Mouse (Mus musculus) cerebellum, postnatal 10 days (tissue): ENCODE data around the gene Trim2.
A peak's percentile ranks its signal among the peaks of the same experiment; 100 is the strongest.

ENCODE experiments used
- DNase-seq, 2 experiments: peaks; one replicate each; pipeline ENCODE4 v3.0.0; 2021; ENCODE audit warnings: mixed read lengths in 2 of 2

The Trim2 gene

GRCm38 (mm10) chr3:84181717-84182116 is 125.0 kb downstream of the Trim2 start:
- DNase-seq = no peak

GRCm38 (mm10) chr3:84181102-84181501 is 125.6 kb downstream of the Trim2 start:
- DNase-seq = no peak

- no peak for DNase-seq
Measured at GRCm38 (mm10) chr3:84180304-84180703, 126.4 kb downstream of the Trim2 start.

GRCm38 (mm10) chr3:84177834-84178233 is 128.8 kb downstream of the Trim2 start:
- DNase-seq = no peak

GRCm38 (mm10) chr3:84175337-84176315 is 131.1 kb downstream of the Trim2 start:
- DNase-seq = peak; percentile 91

- no peak for DNase-seq
Measured at GRCm38 (mm10) chr3:84173581-84174154, 133.0 kb downstream of the Trim2 start, which contains the start of gene Gm6525. Gm6525 (plus strand) TSS chr3:84174104.

GRCm38 (mm10) chr3:84172406-84172805 is 134.3 kb downstream of the Trim2 start:
- DNase-seq = peak; percentile 34 to 49

- peak in 1 of 2 experiments; percentile 29 for DNase-seq
Measured at GRCm38 (mm10) chr3:84169393-84170005, 137.2 kb downstream of the Trim2 start.

- no peak for DNase-seq
Measured at GRCm38 (mm10) chr3:84168943-84169342, 137.7 kb downstream of the Trim2 start.

- no peak for DNase-seq
Measured at GRCm38 (mm10) chr3:84166073-84166472, 140.6 kb downstream of the Trim2 start.

- no peak for DNase-seq
Measured at GRCm38 (mm10) chr3:84165391-84165790, 141.3 kb downstream of the Trim2 start.

GRCm38 (mm10) chr3:84157559-84158350 is 148.9 kb downstream of the Trim2 start:
- no peak for DNase-seq

- no peak for DNase-seq
Measured at GRCm38 (mm10) chr3:84157011-84157410, 149.7 kb downstream of the Trim2 start.

- DNase-seq = peak in 1 of 2 experiments; percentile 23
Measured at GRCm38 (mm10) chr3:84156105-84156504, 150.6 kb downstream of the Trim2 start.

- DNase-seq = peak; percentile 99 to 100
Measured at GRCm38 (mm10) chr3:84155558-84156006, 151.1 kb downstream of the Trim2 start, which contains the start of gene Mnd1. Mnd1 (minus strand) TSS chr3:84155786.

GRCm38 (mm10) chr3:84155146-84155545 is 151.5 kb downstream of the Trim2 start:
- DNase-seq = no peak

GRCm38 (mm10) chr3:84154721-84155141 is 151.9 kb downstream of the Trim2 start:
- no peak for DNase-seq

GRCm38 (mm10) chr3:84149831-84150230 is 156.8 kb downstream of the Trim2 start:
- no peak for DNase-seq

- no peak for DNase-seq
Measured at GRCm38 (mm10) chr3:84140947-84141346, 165.7 kb downstream of the Trim2 start.

- DNase-seq = no peak
Measured at GRCm38 (mm10) chr3:84136509-84136908, 170.2 kb downstream of the Trim2 start.

GRCm38 (mm10) chr3:84135933-84136332 is 170.7 kb downstream of the Trim2 start:
- DNase-seq = no peak

GRCm38 (mm10) chr3:84135387-84135786 is 171.3 kb downstream of the Trim2 start:
- DNase-seq = no peak
